8 mouse cellular contexts compared by ENCODE assay signal in the genomic region with DNA sequence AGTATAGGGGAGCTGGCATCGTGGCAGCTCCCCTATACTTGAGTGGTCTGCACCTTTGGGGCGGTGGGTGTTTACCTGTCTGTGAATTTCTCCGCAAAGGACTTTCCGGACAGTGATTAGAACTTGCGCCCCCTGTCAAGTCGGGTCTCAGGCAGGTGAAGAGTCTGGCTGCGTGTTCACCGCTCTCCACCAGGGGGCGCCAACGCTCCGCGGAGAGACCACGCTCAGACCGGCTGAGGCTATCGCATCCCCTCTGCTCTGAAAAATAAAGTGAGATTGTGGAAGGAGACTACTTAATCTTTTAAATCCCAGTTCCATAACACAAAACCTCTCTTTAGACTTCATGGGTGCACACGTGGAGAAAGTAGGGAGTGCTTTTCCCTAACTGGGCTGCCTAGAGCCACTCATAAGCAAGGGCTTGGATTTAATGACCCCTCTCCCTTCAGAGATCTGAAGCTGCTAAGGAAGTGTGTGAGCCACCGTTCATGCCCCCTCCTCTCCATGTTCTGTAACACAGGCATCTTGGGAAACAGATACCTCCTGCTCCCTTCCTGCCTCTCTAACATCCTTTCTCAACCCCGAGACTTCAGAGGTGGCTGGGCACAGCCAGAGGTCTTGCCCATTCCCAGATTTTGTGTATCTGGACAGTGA. TPM values are rescaled to one million over a fixed set of nuclear protein-coding genes. Genes with fewer than 3 reads are reported as not detected.
DNase-seq lines count a peak whose midpoint lies in the region; ATAC-seq and TF ChIP-seq lines count a peak whose summit lies in the region.
"Had no signal": no experiment of that assay in that cellular context is flagged by ENCODE, and none has a peak within 500 bp of the region (broad histone marks: within the 10 kb centered on the region; RNA-seq: fewer than 3 reads in every experiment).

No protein-coding gene starts in this region.

- no peak overlapping the region for H3K4me2 ChIP-seq in midbrain, embryonic 16.5 days (ENCODE audit: low read length)
- H3K4me2 ChIP-seq: neural tube, embryonic 12.5 days had no signal

- H3K27ac ChIP-seq in midbrain, embryonic 16.5 days (ENCODE audit: low read length), result no peak overlapping the region; the same call in 1 of the 2 replicates
- H3K27ac ChIP-seq in spleen, adult 2 months (ENCODE audit: insufficient read depth, low read length), result no peak overlapping the region
- H3K27ac ChIP-seq: neural tube, embryonic 12.5 days had no signal

- H3K27me3 ChIP-seq in midbrain, embryonic 16.5 days (ENCODE audit: control insufficient read depth, insufficient read depth, low read depth, low read length), result no peaks in the 10 kb centered on the region
- H3K27me3 ChIP-seq in spleen, adult 2 months (ENCODE audit: control insufficient read depth, insufficient read depth, low read length), result no peaks in the 10 kb centered on the region
- H3K27me3 ChIP-seq: neural tube, embryonic 12.5 days had no signal

- H3K9me3 ChIP-seq in midbrain, embryonic 16.5 days (replicated peaks; ENCODE audit: control insufficient read depth, low read length, poor library complexity, severe bottlenecking), result no peaks in the 10 kb centered on the region
- H3K9me3 ChIP-seq: neural tube, embryonic 12.5 days had no signal

- ATAC-seq in midbrain, embryonic 16.5 days, result peak; percentile 68; the same call in 1 of the 2 replicates

- 0 out of 2 replicates have a peak overlapping the region, but pooled peaks have one; percentile 20 for H3K9ac ChIP-seq in midbrain, embryonic 16.5 days (ENCODE audit: low read depth, low read length)
- H3K9ac ChIP-seq: neural tube, embryonic 12.5 days had no signal

- H3K4me3 ChIP-seq in midbrain, embryonic 16.5 days (ENCODE audit: low read depth, low read length), result no peak overlapping the region
- no peak overlapping the region for H3K4me3 ChIP-seq in spleen, adult 2 months (ENCODE audit: extremely low read depth, insufficient read depth, insufficient read length)
- H3K4me3 ChIP-seq: neural tube, embryonic 12.5 days had no signal

- peaks cover 17% of the 10 kb centered on the region for H3K4me1 ChIP-seq in midbrain, embryonic 16.5 days (ENCODE audit: control insufficient read depth, insufficient read depth, low read length)
- H3K4me1 ChIP-seq in spleen, adult 2 months (ENCODE audit: control insufficient read depth, insufficient read depth, insufficient read length), result no peaks in the 10 kb centered on the region

- WGBS in midbrain, embryonic 16.5 days, result 6% methylated on average over 18 of the region's 18 CpGs
- WGBS in spleen, adult 2 months, result 9% methylated on average over 18 of the region's 18 CpGs

- peak; percentile 99 for TF ChIP-seq CTCF in spleen, adult 2 months (IDR thresholded peaks at IDR 0.05; ENCODE audit: extremely low read depth, insufficient read depth, insufficient read length, insufficient replicate concordance)

- intact Hi-C loops in left cerebral cortex, postnatal 10 days (cut with DNase I), result loop anchor here (2.0 kb wide), 1 partner anchor 600 kb away; no protein-coding TSS in a partner anchor

- DNase-seq in adipocyte (ENCODE audit: low spot score), result peak; percentile 59
- DNase-seq in cerebellum, postnatal 14 days, result peak; percentile 94 to 95
- DNase-seq in gastrocnemius, adult 18-20 months (ENCODE audit: low spot score), result peak; percentile 70
- DNase-seq in induced T-regulatory cell, adult 2 months (ENCODE audit: low read depth), result peak; percentile 75
- DNase-seq in left cerebral cortex, postnatal 10 days (ENCODE audit: extremely low spot score in 1 of 2, low spot score in 2 of 2), result peak; percentile 71 to 77
- peak; percentile 9 to 73 for DNase-seq in spleen, adult 2 months (ENCODE audit: low read depth in 1 of 2, low spot score in 2 of 2)

- no peak for TF ChIP-seq POLR2A in spleen, adult 2 months (IDR thresholded peaks at IDR 0.05; ENCODE audit: low read depth, low read length)

- H3K36me3 ChIP-seq in midbrain, embryonic 16.5 days (ENCODE audit: control insufficient read depth, insufficient read depth, low read length), result no peaks in the 10 kb centered on the region
- H3K36me3 ChIP-seq in spleen, adult 2 months (ENCODE audit: control insufficient read depth, insufficient read depth, low read length), result no peaks in the 10 kb centered on the region
- H3K36me3 ChIP-seq: neural tube, embryonic 12.5 days had no signal

RNA-seq across cellular contexts. Expression of a gene that starts 34.1 kb away (rescaled TPM):
- 10 to 100 TPM; 28.0 to 36.7 TPM for total RNA-seq in gastrocnemius, adult 18-20 months (2021)
- total RNA-seq in left cerebral cortex, postnatal 10 days (2021), result 100 to 1,000 TPM; 136 TPM
- polyA plus RNA-seq in midbrain, embryonic 16.5 days (2015; fragmentation: Nextera tagmentation; extraction: Ambion mirVana), result 357 and 363 TPM in 2 replicates
- polyA plus RNA-seq in spleen, adult 2 months (2012; rRNA removed), result 17.1 and 18.7 TPM in 2 replicates

RNA-seq across cellular contexts. Expression of a gene that starts 45.3 kb away (rescaled TPM):
- 10 to 100 TPM in 1 of 2 experiments, 1 to 10 TPM in 1; 1.6 to 16.4 TPM for total RNA-seq in gastrocnemius, adult 18-20 months (2021)
- 100 to 1,000 TPM; 562 to 692 TPM for total RNA-seq in left cerebral cortex, postnatal 10 days (2021)
- polyA plus RNA-seq in midbrain, embryonic 16.5 days (2015; fragmentation: Nextera tagmentation; extraction: Ambion mirVana), result 9,243 and 10,143 TPM in 2 replicates
- 2.7 and 3.5 TPM in 2 replicates for polyA plus RNA-seq in spleen, adult 2 months (2012; rRNA removed)

Comparison
In these comparisons a context has a peak if more than half of its experiments do, and no peak if none do; other contexts are left out.
1. DNase-seq: peak in every context shown above with its lines; median percentile 94 in cerebellum, postnatal 14 days; 75 in induced T-regulatory cell, adult 2 months; 74 in left cerebral cortex, postnatal 10 days; 70 in gastrocnemius, adult 18-20 months; 59 in adipocyte; 41 in spleen, adult 2 months.
2. RNA of a gene that starts 45.3 kb away (total RNA-seq): 562 to 692 TPM in left cerebral cortex, postnatal 10 days; 1.6 to 16.4 TPM in gastrocnemius, adult 18-20 months; every median in the first group is over 10 times any median in the second.